Mouse (Mus musculus): ENCODE results near the gene Exosc9. TPM values are rescaled to one million over a fixed set of nuclear protein-coding genes. Genes with fewer than 3 reads are reported as not detected.
A peak's percentile ranks its signal among the peaks of the same experiment; 100 is the strongest.

Gene Exosc9
- polyA plus RNA-seq, 1 experiment from 2014 or later = 63.6 TPM

- no peaks in the 10 kb centered on the region for H3K36me3 ChIP-seq
- H3K27me3 ChIP-seq (replicated peaks) = no peaks in the 10 kb centered on the region
- peaks cover 9% of the 10 kb centered on the region; the same call in 1 of the 2 replicates for H3K4me1 ChIP-seq (replicated peaks)
- WGBS = 3% methylated on average over 18 of the region's 18 CpGs
- peak overlapping the region; percentile 35 for H3K4me3 ChIP-seq (replicated peaks)
- no peak overlapping the region; the same call in 1 of the 2 replicates for H3K9ac ChIP-seq
- no peak overlapping the region for H3K27ac ChIP-seq
- H3K4me2 ChIP-seq (replicated peaks) = peak overlapping the region; percentile 75
- ATAC-seq = peak; percentile 39
- H3K9me3 ChIP-seq = no peaks in the 10 kb centered on the region
These were observed 20.3 kb upstream of the Exosc9 start for GRCm38 (mm10) chr3:36531979-36532542.

- WGBS = 29% methylated on average over 7 of the region's 7 CpGs
- Histone ChIP-seq H3K27me3 (replicated peaks) (no peaks in the 10 kb centered on the region), H3K4me2 (replicated peaks) (peak overlapping the region; percentile 75), H3K4me1 (replicated peaks) (peaks cover 9% of the 10 kb centered on the region; the same call in 1 of the 2 replicates), H3K9me3 (no peaks in the 10 kb centered on the region), H3K9ac (no peak overlapping the region), H3K4me3 (replicated peaks) (no peak overlapping the region), H3K36me3 (no peaks in the 10 kb centered on the region), H3K27ac (peak overlapping the region; percentile 53)
- peak; percentile 44 for ATAC-seq
These were observed 19.7 kb upstream of the Exosc9 start for GRCm38 (mm10) chr3:36532738-36533137.

GRCm38 (mm10) chr3:36533201-36533672 is 19.2 kb upstream of the Exosc9 start:
- peak overlapping the region; percentile 75 for H3K4me2 ChIP-seq (replicated peaks)
- peaks cover 9% of the 10 kb centered on the region; the same call in 1 of the 2 replicates for H3K4me1 ChIP-seq (replicated peaks)
- H3K27ac ChIP-seq = peak overlapping the region; percentile 53
- ATAC-seq = peak; percentile 90
- H3K36me3 ChIP-seq = no peaks in the 10 kb centered on the region
- no peak overlapping the region for H3K4me3 ChIP-seq (replicated peaks)
- H3K27me3 ChIP-seq (replicated peaks) = no peaks in the 10 kb centered on the region
- no peaks in the 10 kb centered on the region for H3K9me3 ChIP-seq
- WGBS = 2% methylated on average over 1 of the region's 1 CpGs
- no peak overlapping the region for H3K9ac ChIP-seq

- H3K9me3 ChIP-seq = no peaks in the 10 kb centered on the region
- WGBS = 91% methylated on average over 12 of the region's 12 CpGs
- H3K27ac ChIP-seq = no peak overlapping the region
- no peak for ATAC-seq
- no peak overlapping the region for H3K4me2 ChIP-seq (replicated peaks)
- no peak overlapping the region for H3K4me3 ChIP-seq (replicated peaks)
- H3K9ac ChIP-seq = no peak overlapping the region
- H3K4me1 ChIP-seq (replicated peaks) = peaks cover 9% of the 10 kb centered on the region; the same call in 1 of the 2 replicates
- no peaks in the 10 kb centered on the region for H3K36me3 ChIP-seq
- H3K27me3 ChIP-seq (replicated peaks) = no peaks in the 10 kb centered on the region
These were observed 16.4 kb upstream of the Exosc9 start for GRCm38 (mm10) chr3:36536041-36536440.

- Histone ChIP-seq H3K4me3 (replicated peaks) (no peak overlapping the region), H3K4me1 (replicated peaks) (peaks cover 3% of the 10 kb centered on the region; the same call in 1 of the 2 replicates), H3K9me3 (no peaks in the 10 kb centered on the region), H3K27me3 (replicated peaks) (no peaks in the 10 kb centered on the region), H3K36me3 (no peaks in the 10 kb centered on the region), H3K4me2 (replicated peaks) (no peak overlapping the region), H3K9ac (no peak overlapping the region), H3K27ac (no peak overlapping the region)
- 81% methylated on average over 4 of the region's 4 CpGs for WGBS
- ATAC-seq = no peak
These were observed 14.5 kb upstream of the Exosc9 start for GRCm38 (mm10) chr3:36537701-36538470.

- Histone ChIP-seq H3K9me3 (no peaks in the 10 kb centered on the region), H3K27me3 (replicated peaks) (no peaks in the 10 kb centered on the region), H3K27ac (no peak overlapping the region), H3K36me3 (no peaks in the 10 kb centered on the region), H3K9ac (no peak overlapping the region), H3K4me2 (replicated peaks) (no peak overlapping the region), H3K4me1 (replicated peaks) (no peaks in the 10 kb centered on the region), H3K4me3 (replicated peaks) (no peak overlapping the region)
- 69% methylated on average over 2 of the region's 2 CpGs for WGBS
- ATAC-seq = no peak
These were observed 11.7 kb upstream of the Exosc9 start for GRCm38 (mm10) chr3:36540756-36541155.

- 87% methylated on average over 2 of the region's 2 CpGs for WGBS
- Histone ChIP-seq H3K27me3 (replicated peaks) (no peaks in the 10 kb centered on the region), H3K4me2 (replicated peaks) (no peak overlapping the region), H3K9ac (no peak overlapping the region), H3K27ac (no peak overlapping the region), H3K36me3 (no peaks in the 10 kb centered on the region), H3K4me1 (replicated peaks) (no peaks in the 10 kb centered on the region), H3K4me3 (replicated peaks) (no peak overlapping the region), H3K9me3 (no peaks in the 10 kb centered on the region)
- ATAC-seq = no peak
These were observed 11.0 kb upstream of the Exosc9 start for GRCm38 (mm10) chr3:36541399-36541798.

- Histone ChIP-seq H3K9me3 (no peaks in the 10 kb centered on the region), H3K27me3 (replicated peaks) (no peaks in the 10 kb centered on the region), H3K36me3 (no peaks in the 10 kb centered on the region), H3K27ac (no peak overlapping the region), H3K9ac (no peak overlapping the region), H3K4me3 (replicated peaks) (no peak overlapping the region), H3K4me2 (replicated peaks) (no peak overlapping the region), H3K4me1 (replicated peaks) (no peaks in the 10 kb centered on the region)
- ATAC-seq = no peak
- WGBS = 72% methylated on average over 3 of the region's 3 CpGs
These were observed 7.4 kb upstream of the Exosc9 start for GRCm38 (mm10) chr3:36544961-36545360.

- Histone ChIP-seq H3K4me1 (replicated peaks) (peaks cover 5% of the 10 kb centered on the region; the same call in 1 of the 2 replicates), H3K27me3 (replicated peaks) (no peaks in the 10 kb centered on the region), H3K4me2 (replicated peaks) (peak overlapping the region; percentile 63), H3K9me3 (no peaks in the 10 kb centered on the region), H3K4me3 (replicated peaks) (no peak overlapping the region), H3K27ac (no peak overlapping the region), H3K9ac (no peak overlapping the region), H3K36me3 (peaks cover 11% of the 10 kb centered on the region)
- WGBS = 43% methylated on average over 9 of the region's 9 CpGs
- ATAC-seq = 0 out of 2 replicates have a peak, but pooled peaks have one; percentile 16
These were observed 1.1 kb upstream of the Exosc9 start for GRCm38 (mm10) chr3:36551343-36551742.

GRCm38 (mm10) chr3:36551851-36552384 is 488 bp upstream of the Exosc9 start:
- 18% methylated on average over 12 of the region's 12 CpGs for WGBS
- H3K4me1 ChIP-seq (replicated peaks) = peaks cover 5% of the 10 kb centered on the region; the same call in 1 of the 2 replicates
- peak overlapping the region; percentile 63 for H3K4me2 ChIP-seq (replicated peaks)
- 0 out of 2 replicates have a peak overlapping the region, but pooled peaks have one; percentile 0 for H3K27ac ChIP-seq
- H3K4me3 ChIP-seq (replicated peaks) = peak overlapping the region; percentile 78
- peak overlapping the region; percentile 70; the same call in 1 of the 2 replicates for H3K9ac ChIP-seq
- H3K36me3 ChIP-seq = peaks cover 13% of the 10 kb centered on the region
- ATAC-seq = peak; percentile 70
- H3K9me3 ChIP-seq = no peaks in the 10 kb centered on the region
- no peaks in the 10 kb centered on the region for H3K27me3 ChIP-seq (replicated peaks)

GRCm38 (mm10) chr3:36557601-36558000 is 5.2 kb downstream of the Exosc9 start:
- 93% methylated on average over 1 of the region's 1 CpGs for WGBS
- Histone ChIP-seq H3K27me3 (replicated peaks) (no peaks in the 10 kb centered on the region), H3K4me3 (replicated peaks) (no peak overlapping the region), H3K4me2 (replicated peaks) (no peak overlapping the region), H3K9me3 (no peaks in the 10 kb centered on the region), H3K9ac (no peak overlapping the region), H3K27ac (no peak overlapping the region), H3K4me1 (replicated peaks) (no peaks in the 10 kb centered on the region), H3K36me3 (peaks cover 33% of the 10 kb centered on the region)
- peak; percentile 44 for ATAC-seq

- H3K36me3 ChIP-seq = peaks cover 42% of the 10 kb centered on the region
These were observed 7.2 kb downstream of the Exosc9 start for GRCm38 (mm10) chr3:36559606-36560005.

More at GRCm38 (mm10) chr3:36559606-36560005, 7.2 kb downstream of the Exosc9 start:
- peak; percentile 34; the same call in 1 of the 2 replicates for ATAC-seq
- Histone ChIP-seq H3K4me3 (replicated peaks) (no peak overlapping the region), H3K27me3 (replicated peaks) (no peaks in the 10 kb centered on the region), H3K9me3 (no peaks in the 10 kb centered on the region), H3K4me2 (replicated peaks) (no peak overlapping the region), H3K4me1 (replicated peaks) (no peaks in the 10 kb centered on the region), H3K9ac (no peak overlapping the region), H3K27ac (no peak overlapping the region)
- WGBS = 77% methylated on average over 4 of the region's 4 CpGs
